Mouse (Mus musculus): ENCODE measurements around the gene Cdkl4. TPM values are rescaled to one million over a fixed set of nuclear protein-coding genes. Genes with fewer than 3 reads are reported as not detected.
"Not testable (repeated sequence)": the region's sequence is repeated elsewhere in the genome, so short reads cannot be mapped to it uniquely, and the experiment has no call there.

Cdkl4 gene
- under 1 TPM; 0.46 to 0.53 TPM for polyA plus RNA-seq (2017; shearing (Covaris generic))

- no peak for ATAC-seq
Observed at GRCm38 (mm10) chr17:80577639-80578038, at the start of gene Cdkl4. Gene Cdkl4 (minus strand): TSS chr17:80577813.

- ATAC-seq, result no peak
Observed at GRCm38 (mm10) chr17:80624979-80625378, 47.4 kb upstream of the Cdkl4 start.

GRCm38 (mm10) chr17:80621691-80622090 lies 44.1 kb upstream of the Cdkl4 start:
- ATAC-seq, result no peak

GRCm38 (mm10) chr17:80620786-80621423 lies 43.3 kb upstream of the Cdkl4 start:
- peak; percentile 96 for ATAC-seq

- ATAC-seq, result no peak
Observed at GRCm38 (mm10) chr17:80619556-80619955, 41.9 kb upstream of the Cdkl4 start.

GRCm38 (mm10) chr17:80618890-80619289 lies 41.3 kb upstream of the Cdkl4 start:
- no peak for ATAC-seq

- ATAC-seq, result no peak
Observed at GRCm38 (mm10) chr17:80603806-80604205, 26.2 kb upstream of the Cdkl4 start.

GRCm38 (mm10) chr17:80603079-80603625 lies 25.5 kb upstream of the Cdkl4 start:
- ATAC-seq, result no peak

GRCm38 (mm10) chr17:80601371-80601770 lies 23.8 kb upstream of the Cdkl4 start:
- ATAC-seq, result no peak

- ATAC-seq, result no peak
Observed at GRCm38 (mm10) chr17:80583051-80583450, 5.4 kb upstream of the Cdkl4 start.

- no peak for ATAC-seq
Observed at GRCm38 (mm10) chr17:80579901-80580300, 2.3 kb upstream of the Cdkl4 start.

- no peak for ATAC-seq
Observed at GRCm38 (mm10) chr17:80579089-80579488, 1.5 kb upstream of the Cdkl4 start.

GRCm38 (mm10) chr17:80578041-80578440 lies 428 bp upstream of the Cdkl4 start:
- ATAC-seq, result no peak

- ATAC-seq, result peak; percentile 83
Observed at GRCm38 (mm10) chr17:80577214-80577613, 399 bp downstream of the Cdkl4 start.

GRCm38 (mm10) chr17:80575008-80575407 lies 2.6 kb downstream of the Cdkl4 start:
- ATAC-seq, result no peak

- ATAC-seq, result no peak
Observed at GRCm38 (mm10) chr17:80574471-80574965, 3.1 kb downstream of the Cdkl4 start.

GRCm38 (mm10) chr17:80572187-80572935 lies 5.3 kb downstream of the Cdkl4 start:
- ATAC-seq, result no peak

- no peak for ATAC-seq
Observed at GRCm38 (mm10) chr17:80571460-80571859, 6.2 kb downstream of the Cdkl4 start.

- not testable (repeated sequence) for ATAC-seq
Observed at GRCm38 (mm10) chr17:80569718-80570117, 7.9 kb downstream of the Cdkl4 start.

GRCm38 (mm10) chr17:80568842-80569601 lies 8.6 kb downstream of the Cdkl4 start:
- ATAC-seq, result no peak

GRCm38 (mm10) chr17:80568441-80568840 lies 9.2 kb downstream of the Cdkl4 start:
- no peak for ATAC-seq

GRCm38 (mm10) chr17:80564611-80564924 lies 13.0 kb downstream of the Cdkl4 start:
- ATAC-seq, result peak; percentile 24
